Mouse (Mus musculus): ENCODE results near the gene AC131692.1. TPM values are rescaled to one million over a fixed set of nuclear protein-coding genes. Genes with fewer than 3 reads are reported as not detected.
"Not testable (repeated sequence)": the region's sequence is repeated elsewhere in the genome, so short reads cannot be mapped to it uniquely, and the experiment has no call there.

The AC131692.1 gene
- polyA plus RNA-seq, 1 experiment from 2014 or later, result 0.42 TPM

DNA sequence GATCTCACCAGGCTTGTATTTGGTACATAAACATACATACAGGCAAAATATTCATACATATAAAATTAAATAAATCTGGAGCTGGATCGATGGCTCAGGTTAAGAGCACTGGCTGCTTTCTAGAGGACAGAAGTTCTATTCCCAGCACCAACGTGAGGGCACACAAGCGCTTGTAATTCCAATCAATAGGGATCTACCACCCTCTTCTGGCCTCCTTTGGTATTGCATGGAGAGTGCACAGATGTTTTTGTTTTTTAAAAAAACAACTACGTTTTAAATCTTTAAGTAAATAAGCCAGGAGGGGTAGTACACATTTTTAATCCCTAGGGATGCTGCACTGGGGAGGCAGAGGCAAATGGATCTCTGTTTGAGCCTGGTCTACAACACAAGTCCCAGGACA, 32.1 kb downstream of the AC131692.1 start:
- Histone ChIP-seq H3K9ac (no peak overlapping the region), H3K4me2 (no peak overlapping the region), H3K27ac (no peak overlapping the region), H3K9me3 (no peaks in the 10 kb centered on the region), H3K27me3 (no peaks in the 10 kb centered on the region), H3K4me1 (0 out of 2 replicates have a peak, but pooled peaks cover 7% of the 10 kb centered on the region), H3K4me3 (replicated peaks) (no peak overlapping the region), H3K36me3 (replicated peaks) (no peaks in the 10 kb centered on the region)
- WGBS, result 24% methylated on average over 4 of the region's 4 CpGs
- ATAC-seq (ENCODE audit: low FRiP score), result no peak

DNA sequence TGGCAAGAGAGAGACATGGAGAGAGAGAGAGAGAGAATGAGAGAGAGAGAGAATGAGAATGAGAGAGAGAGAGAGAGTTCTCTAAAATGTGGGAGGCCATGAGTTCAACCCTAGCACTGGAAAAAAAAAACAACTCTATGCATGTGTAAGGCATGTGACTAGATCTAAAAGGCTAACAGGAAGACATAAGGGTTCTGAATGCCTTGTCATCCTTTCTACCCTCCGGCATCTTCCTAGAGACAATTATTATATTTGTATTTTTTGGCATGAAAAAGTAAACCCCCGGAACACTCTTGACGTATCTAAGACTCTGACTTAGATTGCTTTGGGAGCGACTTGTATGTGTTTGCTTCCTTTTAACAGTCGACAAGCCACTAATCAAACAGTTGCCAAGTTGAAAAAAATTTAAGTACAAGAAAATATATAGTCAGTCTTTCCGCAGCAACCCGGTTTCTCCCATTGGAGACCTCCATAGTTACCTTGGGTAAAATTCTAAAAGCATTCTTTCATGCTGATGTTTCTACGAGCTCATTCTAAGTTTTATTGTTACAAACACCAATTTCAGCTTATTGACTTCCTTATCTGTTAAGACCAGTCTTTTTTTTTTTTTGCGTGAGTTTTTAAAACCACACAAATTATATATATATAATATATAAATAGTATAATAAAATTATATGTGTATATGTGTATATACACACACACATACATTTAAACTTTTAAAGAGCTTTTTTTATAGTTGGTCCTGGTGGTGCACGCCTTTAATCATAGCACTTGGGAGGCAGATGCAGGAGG, 32.8 kb downstream of the AC131692.1 start:
- 74% methylated on average over 10 of the region's 10 CpGs for WGBS
- H3K27ac ChIP-seq, result peak overlapping the region; percentile 83

DNA sequence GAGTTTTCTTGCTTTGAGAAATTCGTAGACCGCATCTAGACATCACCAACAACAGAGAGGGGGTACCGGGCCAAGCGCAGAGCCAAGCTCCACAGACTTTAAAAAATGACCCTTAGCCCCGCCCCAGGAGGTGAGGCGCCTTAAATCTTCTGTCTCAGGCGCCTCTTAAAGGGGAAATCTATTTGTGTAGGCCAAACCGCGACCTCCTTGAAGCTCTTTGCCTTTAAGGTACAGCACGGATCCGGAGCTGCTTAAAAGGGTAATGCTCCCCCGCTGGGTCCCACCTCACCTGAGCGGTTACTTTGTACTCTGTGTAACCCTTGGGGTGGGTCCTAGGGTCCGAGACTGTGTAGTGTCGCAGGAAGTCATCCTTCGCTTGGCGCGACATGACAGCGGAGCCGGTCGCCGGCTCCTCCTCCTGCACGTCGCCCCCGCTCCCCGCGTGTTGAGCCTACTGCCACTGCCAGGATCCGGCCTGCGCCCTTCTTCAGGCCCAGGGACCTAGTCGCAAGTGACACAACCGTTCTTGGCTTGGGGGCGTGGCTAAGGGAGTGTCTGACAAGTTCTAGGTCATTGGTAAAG, 33.6 kb downstream of the AC131692.1 start, which contains the start of gene Snx15:
TSS of gene Snx15 (minus strand) at position 545 of the 582 bp plus-strand sequence.
- ATAC-seq (ENCODE audit: low FRiP score), result peak; percentile 93
- peak within 1 kb of the TSS; percentile 52 for H3K4me3 ChIP-seq (replicated peaks)
- H3K27me3 ChIP-seq, result no peaks in the 10 kb centered on the region
- under 1% methylated on average over 32 of the region's 32 CpGs for WGBS
- H3K36me3 ChIP-seq (replicated peaks), result no peaks in the 10 kb centered on the region
- H3K27ac ChIP-seq, result peak within 1 kb of the TSS; percentile 83
- H3K4me2 ChIP-seq, result peak within 1 kb of the TSS; percentile 70
- 0 out of 2 replicates have a peak, but pooled peaks cover 7% of the 10 kb centered on the region for H3K4me1 ChIP-seq
- H3K9me3 ChIP-seq, result no peaks in the 10 kb centered on the region
- peak within 1 kb of the TSS; percentile 63 for H3K9ac ChIP-seq

More for the DNA sequence above, 32.8 kb downstream of the AC131692.1 start:
- no peaks in the 10 kb centered on the region for H3K9me3 ChIP-seq
- peak overlapping the region; percentile 70 for H3K4me2 ChIP-seq
- peak overlapping the region; percentile 63; the same call in 1 of the 2 replicates for H3K9ac ChIP-seq
- H3K4me3 ChIP-seq (replicated peaks), result peak overlapping the region; percentile 52
- H3K4me1 ChIP-seq, result 0 out of 2 replicates have a peak, but pooled peaks cover 7% of the 10 kb centered on the region
- no peak for ATAC-seq (ENCODE audit: low FRiP score)
- no peaks in the 10 kb centered on the region for H3K36me3 ChIP-seq (replicated peaks)
- H3K27me3 ChIP-seq, result no peaks in the 10 kb centered on the region

DNA sequence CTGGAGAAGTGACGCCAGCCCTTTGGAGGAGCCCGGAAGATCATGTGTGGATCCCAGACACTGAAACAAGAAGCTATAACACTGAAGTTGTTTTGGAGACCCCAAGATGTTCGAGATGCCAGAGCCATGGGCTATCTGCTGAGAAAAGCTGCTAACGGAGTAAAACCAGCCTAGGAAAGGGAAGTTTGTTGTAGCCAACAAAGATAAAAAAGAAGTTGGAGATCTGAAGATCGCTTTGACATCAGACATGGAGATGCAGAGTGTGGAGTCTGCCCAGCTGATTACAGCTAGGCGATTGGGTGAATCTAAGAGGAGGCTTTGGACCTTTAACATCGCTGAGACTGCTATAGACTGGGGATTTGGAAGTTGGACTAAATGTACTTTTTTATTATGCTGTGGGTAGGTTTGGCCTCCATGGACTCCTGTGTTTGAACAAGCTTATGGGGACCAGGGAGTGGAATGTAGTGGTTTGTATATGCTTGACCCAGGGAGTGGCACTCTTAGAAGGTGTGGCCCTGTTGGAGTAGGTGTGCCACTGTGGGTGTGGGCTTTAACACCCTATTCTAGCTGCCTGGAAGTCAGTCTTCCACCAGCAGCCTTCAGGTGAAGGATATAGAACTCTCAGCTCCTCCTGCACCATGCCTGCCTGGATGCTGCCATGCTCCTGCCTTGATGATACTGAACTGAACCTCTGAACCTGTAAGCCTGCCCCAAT, 36.4 kb downstream of the AC131692.1 start:
- H3K27me3 ChIP-seq; ATAC-seq (ENCODE audit: low FRiP score); H3K4me2 ChIP-seq; H3K4me3 ChIP-seq (replicated peaks); H3K9ac ChIP-seq; H3K4me1 ChIP-seq; H3K9me3 ChIP-seq; H3K27ac ChIP-seq: not testable (repeated sequence)
- WGBS, result 79% methylated on average over 7 of the region's 7 CpGs
- peaks cover 17% of the 10 kb centered on the region for H3K36me3 ChIP-seq (replicated peaks)

DNA sequence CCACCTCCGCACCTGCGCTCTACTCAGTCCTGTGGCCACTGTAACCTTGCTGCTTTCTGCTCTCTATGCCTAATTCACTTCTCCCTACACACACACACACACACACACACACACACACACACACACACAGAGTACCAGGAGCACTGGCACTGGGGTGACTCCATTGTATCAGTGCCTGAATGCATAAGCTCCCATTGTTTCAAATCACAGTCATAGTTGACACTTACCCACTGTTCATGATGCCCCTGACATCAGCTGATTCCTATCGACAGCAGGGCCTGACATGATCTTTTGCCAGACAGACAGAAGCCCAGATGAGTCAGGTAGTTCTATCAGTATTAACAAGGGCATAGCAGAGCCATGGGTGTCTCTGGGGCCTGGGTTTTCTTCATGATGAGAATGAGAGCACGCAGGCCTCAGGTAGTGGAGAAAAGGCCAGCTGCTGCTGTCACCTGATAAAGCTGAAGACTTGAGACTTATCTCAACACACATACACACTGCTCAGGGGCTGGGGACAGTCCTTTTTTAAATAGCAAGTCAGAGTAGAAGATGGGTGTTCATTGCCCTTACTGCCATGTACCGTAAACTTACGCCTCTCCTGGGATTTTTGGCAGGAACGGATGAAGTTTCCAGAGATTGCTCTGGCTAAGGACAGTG, 38.1 kb downstream of the AC131692.1 start:
- Histone ChIP-seq H3K4me2 (no peak overlapping the region), H3K27ac (no peak overlapping the region), H3K9ac (no peak overlapping the region), H3K4me1 (0 out of 2 replicates have a peak, but pooled peaks cover 7% of the 10 kb centered on the region), H3K4me3 (replicated peaks) (no peak overlapping the region), H3K36me3 (replicated peaks) (peaks cover 31% of the 10 kb centered on the region), H3K9me3 (no peaks in the 10 kb centered on the region), H3K27me3 (no peaks in the 10 kb centered on the region)
- WGBS, result 92% methylated on average over 7 of the region's 7 CpGs
- ATAC-seq (ENCODE audit: low FRiP score), result no peak

DNA sequence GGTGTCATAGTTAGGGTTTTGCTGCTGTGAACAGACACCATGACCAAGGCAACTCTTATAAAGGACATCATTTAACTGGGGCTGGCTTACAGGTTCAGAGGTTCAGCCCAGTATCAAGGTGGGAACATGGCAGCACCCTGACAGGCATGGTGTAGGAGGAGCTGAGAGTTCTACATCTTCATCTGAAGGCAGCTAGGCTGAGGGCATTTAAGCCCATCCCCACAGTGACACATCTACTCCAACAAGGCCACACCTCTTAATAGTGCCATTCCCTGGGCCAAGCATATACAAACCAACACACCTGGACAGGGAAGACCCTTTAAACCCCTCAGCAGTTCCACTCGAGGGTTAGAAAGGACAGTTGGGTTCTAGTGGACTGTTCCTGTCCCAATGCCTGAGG, 39.0 kb downstream of the AC131692.1 start:
- H3K27ac ChIP-seq; H3K9me3 ChIP-seq; H3K4me1 ChIP-seq; H3K27me3 ChIP-seq; H3K9ac ChIP-seq; ATAC-seq (ENCODE audit: low FRiP score); H3K4me3 ChIP-seq (replicated peaks); H3K4me2 ChIP-seq: not testable (repeated sequence)
- 52% methylated on average over 1 of the region's 1 CpGs for WGBS
- H3K36me3 ChIP-seq (replicated peaks), result peaks cover 38% of the 10 kb centered on the region

DNA sequence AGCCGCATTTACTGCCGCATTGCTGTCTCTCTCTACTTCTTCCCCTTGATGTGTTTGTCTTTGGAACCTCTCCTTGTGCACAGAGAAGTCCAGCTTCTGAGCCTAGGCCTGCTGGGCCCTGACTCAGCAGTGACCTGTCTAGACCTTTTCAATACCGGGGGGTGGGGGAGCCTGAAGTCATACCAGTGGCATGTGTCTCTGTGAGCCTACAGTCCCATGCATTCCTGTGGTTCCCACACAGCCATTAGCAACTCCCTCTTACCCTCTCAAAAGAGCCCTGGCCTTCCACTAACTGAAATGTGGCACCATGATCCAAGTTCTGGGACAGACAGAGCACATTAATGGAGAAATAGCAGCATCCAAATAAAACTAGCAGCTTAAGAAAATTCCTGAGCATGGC, 42.2 kb downstream of the AC131692.1 start:
- Histone ChIP-seq H3K4me2 (no peak overlapping the region), H3K27me3 (no peaks in the 10 kb centered on the region), H3K9me3 (no peaks in the 10 kb centered on the region), H3K36me3 (replicated peaks) (peaks cover 38% of the 10 kb centered on the region), H3K4me3 (replicated peaks) (no peak overlapping the region), H3K9ac (no peak overlapping the region), H3K27ac (no peak overlapping the region), H3K4me1 (peaks cover 11% of the 10 kb centered on the region)
- no peak for ATAC-seq (ENCODE audit: low FRiP score)
- 90% methylated on average over 3 of the region's 3 CpGs for WGBS

DNA sequence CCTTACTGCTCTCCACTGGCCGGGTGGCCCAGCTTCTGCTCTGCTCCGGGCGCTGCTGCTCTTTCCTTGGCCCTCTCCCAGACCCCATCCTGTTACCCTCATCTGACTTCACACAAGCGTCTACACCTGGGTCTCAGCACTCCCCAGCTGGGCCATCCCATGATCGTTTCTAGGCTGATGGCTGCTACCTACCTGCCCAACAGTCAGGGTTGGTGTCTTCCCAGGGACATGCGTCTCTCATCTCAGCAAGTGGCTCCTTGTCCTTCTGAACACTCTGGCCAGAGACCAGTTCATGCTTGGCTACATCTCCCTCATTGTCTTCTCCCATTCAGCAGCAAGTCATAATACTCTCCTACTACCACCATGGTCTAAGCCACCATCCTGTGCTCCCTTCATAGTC, 45.5 kb downstream of the AC131692.1 start:
- 0 out of 2 replicates have a peak overlapping the region, but pooled peaks have one; percentile 9 for H3K27ac ChIP-seq
- H3K4me3 ChIP-seq (replicated peaks), result peak overlapping the region; percentile 73
- H3K9ac ChIP-seq, result peak overlapping the region; percentile 80
- H3K4me1 ChIP-seq, result peaks cover 15% of the 10 kb centered on the region
- H3K27me3 ChIP-seq, result no peaks in the 10 kb centered on the region
- peaks cover 30% of the 10 kb centered on the region for H3K36me3 ChIP-seq (replicated peaks)
- WGBS, result 94% methylated on average over 6 of the region's 6 CpGs
- no peak for ATAC-seq (ENCODE audit: low FRiP score)
- H3K4me2 ChIP-seq, result peak overlapping the region; percentile 92
- 0 out of 2 replicates have a peak, but pooled peaks cover 3% of the 10 kb centered on the region for H3K9me3 ChIP-seq

DNA sequence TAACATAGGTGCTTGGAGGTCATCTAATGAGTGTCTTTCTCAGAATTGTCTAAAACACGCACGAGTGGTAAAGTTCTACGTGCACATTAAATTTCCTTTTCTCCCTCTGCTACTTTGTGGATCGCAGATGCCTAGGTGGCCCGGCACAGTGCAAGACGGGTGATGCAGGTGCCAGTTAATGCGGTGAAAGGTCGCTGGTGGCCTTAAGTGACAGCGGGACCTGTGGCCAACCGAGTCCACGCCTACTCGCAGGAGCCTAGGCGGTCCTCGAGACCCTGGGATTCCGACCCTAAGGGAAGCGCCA, 46.1 kb downstream of the AC131692.1 start:
- ATAC-seq (ENCODE audit: low FRiP score), result no peak
- WGBS, result 7% methylated on average over 16 of the region's 16 CpGs

DNA sequence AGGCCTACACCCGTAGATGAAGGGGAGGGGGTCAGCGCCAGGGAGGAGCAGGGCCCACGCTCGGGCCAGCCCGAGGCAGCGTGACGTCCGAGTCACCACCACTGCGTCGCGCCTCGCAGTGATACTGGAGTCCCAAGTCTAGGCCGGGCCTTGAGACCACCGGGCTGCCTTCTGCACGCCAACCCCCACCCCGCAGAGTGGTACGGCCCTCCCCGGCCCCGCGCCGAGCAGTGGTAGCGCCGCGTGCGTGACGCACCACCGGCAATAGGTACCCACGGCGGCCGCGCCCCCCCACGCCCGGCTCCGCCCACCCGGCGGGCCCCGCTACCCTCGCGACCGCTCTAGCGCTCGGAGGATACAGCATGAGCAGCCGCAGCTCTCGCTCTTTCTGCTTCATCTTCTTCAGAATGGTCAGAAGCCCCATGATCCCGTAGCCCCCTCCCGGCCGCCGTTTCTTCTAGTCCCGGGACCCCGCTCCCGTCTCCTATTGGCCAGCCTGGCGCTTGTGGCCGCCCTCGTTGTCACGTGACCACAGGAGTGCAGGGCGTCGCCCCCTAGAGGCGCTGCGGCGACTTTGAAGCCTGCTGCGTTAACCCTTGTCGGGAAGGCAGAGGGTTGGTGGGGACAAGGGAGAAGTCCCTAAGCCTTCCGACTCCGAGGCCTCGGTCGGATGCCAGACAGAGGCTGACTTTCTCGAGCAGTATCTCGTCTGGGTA, 46.6 kb downstream of the AC131692.1 start, which contains the start of gene Batf2:
TSS of gene Batf2 (plus strand) at position 306 of the 716 bp plus-strand sequence.
- WGBS, result under 1% methylated on average over 40 of the region's 68 CpGs
- 0 out of 2 replicates have a peak, but pooled peaks cover 3% of the 10 kb centered on the region for H3K9me3 ChIP-seq
- peak within 1 kb of the TSS; percentile 99 for H3K27ac ChIP-seq

More for the DNA sequence above, 46.1 kb downstream of the AC131692.1 start:
- peak overlapping the region; percentile 92 for H3K4me2 ChIP-seq
- peak overlapping the region; percentile 80 for H3K9ac ChIP-seq
- peaks cover 15% of the 10 kb centered on the region for H3K4me1 ChIP-seq
- peaks cover 24% of the 10 kb centered on the region for H3K36me3 ChIP-seq (replicated peaks)
- H3K9me3 ChIP-seq, result 0 out of 2 replicates have a peak, but pooled peaks cover 3% of the 10 kb centered on the region
- peak overlapping the region; percentile 73 for H3K4me3 ChIP-seq (replicated peaks)
- H3K27me3 ChIP-seq, result no peaks in the 10 kb centered on the region
- peak overlapping the region; percentile 99 for H3K27ac ChIP-seq

DNA sequence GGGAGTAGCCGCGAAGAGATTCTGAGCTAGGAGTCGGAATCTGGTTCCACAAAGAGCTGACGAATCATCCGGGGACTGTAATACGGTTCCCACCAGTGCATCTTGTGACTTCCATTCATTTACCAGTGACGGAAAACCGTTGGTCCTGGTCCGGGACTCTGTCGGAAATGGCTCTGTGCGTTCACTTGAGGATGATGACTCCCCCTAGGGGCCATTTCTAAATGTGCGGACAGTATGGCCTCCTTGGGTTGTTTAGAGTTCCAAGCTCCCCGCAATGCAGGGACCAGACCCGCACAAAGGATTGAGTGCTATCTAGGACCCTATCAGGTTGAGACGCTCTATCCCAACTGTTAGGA, 47.2 kb downstream of the AC131692.1 start, which contains the start of gene Arl2:
TSS of gene Arl2 (minus strand) at position 155 of the 356 bp plus-strand sequence.
- H3K4me1 ChIP-seq, result peaks cover 15% of the 10 kb centered on the region
- H3K9me3 ChIP-seq, result 0 out of 2 replicates have a peak, but pooled peaks cover 3% of the 10 kb centered on the region
- peak within 1 kb of the TSS; percentile 73 for H3K4me3 ChIP-seq (replicated peaks)
- H3K27ac ChIP-seq, result peak within 1 kb of the TSS; percentile 99
- peak; percentile 81 for ATAC-seq (ENCODE audit: low FRiP score)
- peak within 1 kb of the TSS; percentile 92 for H3K4me2 ChIP-seq
- H3K27me3 ChIP-seq, result no peaks in the 10 kb centered on the region
- H3K36me3 ChIP-seq (replicated peaks), result peaks cover 14% of the 10 kb centered on the region
- peak within 1 kb of the TSS; percentile 80 for H3K9ac ChIP-seq
- under 1% methylated on average over 15 of the region's 15 CpGs for WGBS

More for the DNA sequence above, 46.6 kb downstream of the AC131692.1 start, which contains the start of gene Batf2:
- Histone ChIP-seq H3K27me3 (no peaks in the 10 kb centered on the region), H3K4me3 (replicated peaks) (peak within 1 kb of the TSS; percentile 73), H3K4me2 (peak within 1 kb of the TSS; percentile 92), H3K36me3 (replicated peaks) (peaks cover 19% of the 10 kb centered on the region), H3K9ac (peak within 1 kb of the TSS; percentile 80), H3K4me1 (peaks cover 15% of the 10 kb centered on the region)
- peak; percentile 93 for ATAC-seq (ENCODE audit: low FRiP score)

Measured in forebrain, embryonic 12.5 days (tissue).